Mouse (Mus musculus) stomach, postnatal 0 days (tissue): ENCODE measurements around the gene Neurod2.

Experiments used
- CTCF ChIP-seq: IDR thresholded peaks from 2 replicates; pipeline ENCODE4 v1.5.1; 2016; ENCODE audit warnings: antibody characterized with exemption, low read depth, mild to moderate bottlenecking, moderate library complexity
- EP300 ChIP-seq: optimal IDR thresholded peaks from 2 replicates; pipeline ENCODE3; 2016; ENCODE audit warnings: antibody characterized with exemption

GRCm38 (mm10) chr11:98348083-98348961 is 18.9 kb upstream of the Neurod2 start, which contains the start of gene Ppp1r1b:
- TF ChIP-seq CTCF (no peak), EP300 (no peak)
